10 mouse cellular contexts compared by ENCODE assay signal in the genomic region with DNA sequence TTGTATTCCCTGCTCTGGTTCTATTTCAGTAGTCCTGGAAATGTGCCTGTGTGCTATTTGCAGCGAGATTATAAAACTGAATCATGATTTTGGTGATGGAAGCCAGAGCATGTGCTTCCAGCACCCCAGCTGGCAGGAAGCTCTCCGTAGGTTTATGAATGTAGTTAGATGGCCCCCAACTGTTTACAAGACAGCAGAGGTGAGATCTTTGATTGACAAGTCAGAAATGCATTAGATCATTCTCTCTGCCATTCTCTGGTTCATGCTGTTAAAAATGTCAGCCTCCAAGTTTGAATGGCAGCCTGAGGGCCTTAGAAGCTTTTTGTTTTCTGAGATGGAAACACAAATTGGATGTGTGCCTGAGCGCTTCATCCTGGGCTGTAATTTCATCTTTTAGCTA.
DNase-seq lines count a peak whose midpoint lies in the region; ATAC-seq and TF ChIP-seq lines count a peak whose summit lies in the region.
"Had no signal": no experiment of that assay in that cellular context is flagged by ENCODE, and none has a peak within 500 bp of the region (broad histone marks: within the 10 kb centered on the region; RNA-seq: fewer than 3 reads in every experiment).

No protein-coding gene starts in this region.

- peaks cover 2% of the 10 kb centered on the region; the same call in 1 of the 2 replicates for H3K4me1 ChIP-seq in forebrain, embryonic 14.5 days (ENCODE audit: control insufficient read depth, insufficient read depth, low read length)
- H3K4me1 ChIP-seq in kidney, embryonic 14.5 days (ENCODE audit: control insufficient read depth, insufficient read depth, low read length) = no peaks in the 10 kb centered on the region; the same call in 1 of the 2 replicates
- H3K4me1 ChIP-seq in stomach, postnatal 0 days (replicated peaks; ENCODE audit: control insufficient read depth, insufficient read depth) = no peaks in the 10 kb centered on the region
- H3K4me1 ChIP-seq: embryonic facial prominence, embryonic 15.5 days; midbrain, embryonic 10.5 days had no signal

- TF ChIP-seq CTCF in stomach, postnatal 0 days (IDR thresholded peaks at IDR 0.05; ENCODE audit: low read depth) = no peak

- WGBS in forebrain, embryonic 14.5 days = 40% methylated on average over 3 of the region's 3 CpGs
- 86% methylated on average over 3 of the region's 3 CpGs for WGBS in kidney, embryonic 14.5 days
- 55% methylated on average over 3 of the region's 3 CpGs for WGBS in stomach, postnatal 0 days

- TF ChIP-seq EP300 in stomach, postnatal 0 days (optimal IDR thresholded peaks at IDR 0.05) = no peak

- H3K36me3 ChIP-seq in forebrain, embryonic 14.5 days (ENCODE audit: control insufficient read depth, insufficient read depth, low read length) = no peaks in the 10 kb centered on the region
- H3K36me3 ChIP-seq in kidney, embryonic 14.5 days (ENCODE audit: control insufficient read depth, insufficient read depth, low read length) = 0 out of 2 replicates have a peak, but pooled peaks cover 2% of the 10 kb centered on the region
- no peaks in the 10 kb centered on the region for H3K36me3 ChIP-seq in stomach, postnatal 0 days (ENCODE audit: control insufficient read depth, insufficient read depth, low read length)
- H3K36me3 ChIP-seq: embryonic facial prominence, embryonic 15.5 days; midbrain, embryonic 10.5 days had no signal

- no peak overlapping the region for H3K4me3 ChIP-seq in forebrain, embryonic 14.5 days (ENCODE audit: low read depth, low read length)
- no peak overlapping the region for H3K4me3 ChIP-seq in kidney, embryonic 14.5 days (ENCODE audit: low read length)
- no peak overlapping the region for H3K4me3 ChIP-seq in stomach, postnatal 0 days (ENCODE audit: low read depth, low read length)
- H3K4me3 ChIP-seq: embryonic facial prominence, embryonic 15.5 days; midbrain, embryonic 10.5 days had no signal

- H3K9ac ChIP-seq in forebrain, embryonic 14.5 days (ENCODE audit: low read length) = no peak overlapping the region
- H3K9ac ChIP-seq in kidney, embryonic 14.5 days (ENCODE audit: low read depth, low read length) = no peak overlapping the region
- H3K9ac ChIP-seq in stomach, postnatal 0 days (ENCODE audit: low read length) = no peak overlapping the region
- H3K9ac ChIP-seq: embryonic facial prominence, embryonic 15.5 days had no signal

- peak overlapping the region; percentile 63; the same call in 1 of the 2 replicates for H3K27ac ChIP-seq in forebrain, embryonic 14.5 days (ENCODE audit: low read depth, low read length)
- H3K27ac ChIP-seq in kidney, embryonic 14.5 days (ENCODE audit: low read depth, low read length) = no peak overlapping the region
- H3K27ac ChIP-seq in stomach, postnatal 0 days (replicated peaks) = no peak overlapping the region
- H3K27ac ChIP-seq: embryonic facial prominence, embryonic 15.5 days; midbrain, embryonic 10.5 days had no signal

- ATAC-seq in forebrain, embryonic 14.5 days = peak; percentile 68
- no peak for ATAC-seq in kidney, embryonic 14.5 days (ENCODE audit: low FRiP score, low TSS enrichment)
- no peak for ATAC-seq in stomach, postnatal 0 days (ENCODE audit: low FRiP score, low TSS enrichment)

- no peak overlapping the region for H3K4me2 ChIP-seq in forebrain, embryonic 14.5 days (ENCODE audit: low read length)
- no peak overlapping the region for H3K4me2 ChIP-seq in kidney, embryonic 14.5 days (replicated peaks; ENCODE audit: low read depth, low read length)
- H3K4me2 ChIP-seq in stomach, postnatal 0 days (replicated peaks; ENCODE audit: low read depth) = no peak overlapping the region
- H3K4me2 ChIP-seq: embryonic facial prominence, embryonic 15.5 days had no signal

- intact Hi-C loops in heart, postnatal 10 days (cut with DNase I) = loop anchor here (5.0 kb wide), 1 partner anchor 130 kb away; no protein-coding TSS in a partner anchor

- no peaks in the 10 kb centered on the region for H3K27me3 ChIP-seq in forebrain, embryonic 14.5 days (replicated peaks; ENCODE audit: control insufficient read depth, insufficient read depth, low read length)
- no peaks in the 10 kb centered on the region for H3K27me3 ChIP-seq in kidney, embryonic 14.5 days (ENCODE audit: control insufficient read depth, insufficient read depth, low read length)
- no peaks in the 10 kb centered on the region for H3K27me3 ChIP-seq in stomach, postnatal 0 days (ENCODE audit: control insufficient read depth, insufficient read depth, low read length)
- H3K27me3 ChIP-seq: embryonic facial prominence, embryonic 15.5 days had no signal

- H3K9me3 ChIP-seq in forebrain, embryonic 14.5 days (replicated peaks; ENCODE audit: control insufficient read depth, low read length) = no peaks in the 10 kb centered on the region
- H3K9me3 ChIP-seq in kidney, embryonic 14.5 days (ENCODE audit: control insufficient read depth, low read length) = no peaks in the 10 kb centered on the region
- no peaks in the 10 kb centered on the region for H3K9me3 ChIP-seq in stomach, postnatal 0 days (ENCODE audit: control insufficient read depth, low read length)
- H3K9me3 ChIP-seq: embryonic facial prominence, embryonic 15.5 days; midbrain, embryonic 10.5 days had no signal

- DNase-seq in heart, adult 11 months = peak; percentile 90
- DNase-seq in heart, postnatal 10 days = no peak
- DNase-seq in cerebellum, adult 18-20 months = peak; percentile 60 to 66
- peak; percentile 73 for DNase-seq in forebrain, embryonic 14.5 days (ENCODE audit: low spot score)
- DNase-seq in left cerebral cortex, adult 9 months (ENCODE audit: low spot score in 2 of 2) = peak; percentile 45 to 79
- no peak for DNase-seq in stomach, postnatal 0 days (ENCODE audit: low spot score)
- DNase-seq in testis, postnatal 14 days (ENCODE audit: low spot score) = no peak

Comparison
In these comparisons a context has a peak if more than half of its experiments do, and no peak if none do; other contexts are left out.
1. DNase-seq: peak in heart, adult 11 months (single experiment), cerebellum, adult 18-20 months (2 of 2), forebrain, embryonic 14.5 days (single experiment) and left cerebral cortex, adult 9 months (2 of 2); none in heart, postnatal 10 days (0 of 2), stomach, postnatal 0 days (single experiment) and testis, postnatal 14 days (single experiment).